Mouse (Mus musculus) ovary, postnatal 10 days (tissue): ENCODE measurements around the gene Atg5.

Experiments used
- DNase-seq: peaks from one replicate; pipeline ENCODE4 v3.0.0; 2022; ENCODE audit warnings: low spot score

Atg5 gene

DNA sequence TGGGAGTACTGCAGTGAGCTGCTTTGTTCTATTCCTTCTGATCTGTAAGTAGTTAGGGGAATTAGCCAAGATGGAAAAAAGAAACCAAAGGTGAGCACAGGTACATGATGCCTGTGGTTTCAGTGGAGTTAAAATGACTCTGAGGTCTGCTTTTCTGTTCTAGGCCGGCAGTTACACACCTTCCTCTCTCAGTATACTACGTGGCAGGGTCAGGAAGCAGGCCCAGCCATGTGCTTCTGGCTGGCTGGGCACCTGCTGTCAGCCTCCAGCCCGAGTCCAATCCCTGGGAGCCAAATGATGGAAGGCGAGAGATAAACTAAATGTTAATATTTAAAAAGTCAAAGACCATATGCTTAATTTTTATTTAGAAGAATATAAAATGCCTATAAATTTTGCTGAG lies 85.3 kb downstream of the Atg5 start:
- DNase-seq, result no peak

DNA sequence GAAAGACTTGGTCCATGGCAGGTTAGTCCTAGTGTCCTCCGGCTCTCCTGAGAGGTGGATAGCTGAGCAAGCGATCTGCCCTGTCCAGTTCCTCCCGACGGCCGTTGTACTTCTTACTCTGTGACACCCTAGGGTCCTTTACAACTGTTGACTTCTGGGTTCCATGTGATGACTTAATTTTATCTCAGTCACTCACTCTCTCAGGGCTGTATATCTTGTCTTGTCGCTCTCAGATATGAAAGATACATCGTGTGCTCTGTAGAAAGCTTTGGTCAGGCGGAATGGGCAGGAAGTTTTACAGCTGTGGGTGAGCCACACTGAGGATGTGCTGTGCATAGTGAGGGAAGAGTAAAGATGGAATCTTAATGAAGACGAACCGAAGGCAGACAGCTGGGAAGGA lies 86.2 kb downstream of the Atg5 start:
- DNase-seq, result no peak

DNA sequence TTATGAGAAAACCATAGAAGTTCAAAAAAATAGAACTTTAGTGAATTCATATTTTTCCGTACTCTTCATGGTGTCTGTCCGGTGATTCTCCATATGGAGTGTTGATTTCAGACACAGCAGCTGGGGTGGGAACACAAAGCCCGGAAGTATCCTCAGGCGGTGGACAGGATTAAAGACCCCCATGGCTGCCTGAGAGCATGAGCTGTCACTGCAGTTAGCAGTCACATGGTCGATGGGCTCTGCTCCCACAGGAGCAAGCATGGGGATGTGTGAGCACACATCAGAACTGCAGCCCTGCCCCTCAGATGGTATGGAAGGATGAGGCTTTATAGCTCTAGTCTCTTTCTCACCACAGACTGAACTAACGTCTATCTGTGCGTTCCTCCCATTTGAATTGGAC lies 87.1 kb downstream of the Atg5 start:
- DNase-seq, result no peak

DNA sequence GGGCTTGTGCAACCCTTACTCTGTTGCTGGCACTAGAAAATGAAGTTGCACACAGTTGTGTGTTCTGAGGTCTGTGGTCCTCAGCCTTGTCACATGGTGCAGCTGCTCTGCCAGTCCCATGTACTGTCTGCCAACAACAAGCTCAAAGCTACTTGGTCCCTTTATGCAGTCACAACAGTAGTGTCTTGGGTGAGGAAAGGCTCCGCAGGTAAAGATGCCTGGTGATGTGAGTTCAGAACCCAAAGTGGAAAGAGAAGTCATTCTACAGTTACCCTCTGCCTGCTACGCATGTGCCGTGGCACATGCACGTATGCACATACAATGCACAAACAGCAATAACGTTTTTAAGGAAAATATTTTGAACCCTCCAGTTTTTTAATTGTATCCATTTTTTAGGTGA lies 88.5 kb downstream of the Atg5 start:
- DNase-seq, result no peak

DNA sequence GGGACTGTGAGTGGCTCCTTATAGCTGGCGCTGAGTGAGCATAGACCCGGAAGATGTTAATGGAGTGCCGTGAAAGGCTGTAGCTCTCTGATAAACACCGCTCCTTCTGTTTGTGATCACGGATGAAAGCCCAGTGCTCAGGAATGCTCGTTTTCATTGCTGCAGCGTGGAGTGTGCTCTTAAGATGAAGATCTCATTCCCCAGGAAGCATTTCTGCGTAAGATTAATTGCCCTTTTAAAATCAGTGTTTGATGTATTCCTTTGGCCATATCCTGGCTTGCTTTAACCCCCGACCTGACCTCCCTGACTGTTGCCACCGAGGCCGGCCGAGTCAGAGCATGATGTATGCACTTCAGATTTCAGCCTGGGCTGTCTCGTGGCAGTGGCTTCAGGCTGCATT lies 89.2 kb downstream of the Atg5 start:
- no peak for DNase-seq

DNA sequence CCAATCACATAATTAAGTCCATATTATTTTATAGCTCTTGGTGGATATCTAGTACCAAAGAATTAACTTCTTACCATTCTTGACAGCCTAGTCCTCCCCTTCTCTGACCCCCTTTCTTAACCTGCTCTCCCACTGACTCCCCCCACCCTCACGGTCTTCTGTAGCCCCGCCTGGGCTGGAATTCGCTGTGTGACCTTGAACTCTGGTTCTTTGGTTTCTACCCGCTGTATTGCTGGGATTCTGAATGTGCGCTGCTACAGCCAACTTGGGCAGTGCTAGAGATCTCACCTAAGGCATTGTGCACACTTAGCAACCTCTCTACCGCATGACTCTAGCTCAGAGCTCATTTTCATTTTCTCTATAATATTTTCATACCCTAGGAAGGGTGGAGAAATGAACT lies 90.7 kb downstream of the Atg5 start:
- no peak for DNase-seq

DNA sequence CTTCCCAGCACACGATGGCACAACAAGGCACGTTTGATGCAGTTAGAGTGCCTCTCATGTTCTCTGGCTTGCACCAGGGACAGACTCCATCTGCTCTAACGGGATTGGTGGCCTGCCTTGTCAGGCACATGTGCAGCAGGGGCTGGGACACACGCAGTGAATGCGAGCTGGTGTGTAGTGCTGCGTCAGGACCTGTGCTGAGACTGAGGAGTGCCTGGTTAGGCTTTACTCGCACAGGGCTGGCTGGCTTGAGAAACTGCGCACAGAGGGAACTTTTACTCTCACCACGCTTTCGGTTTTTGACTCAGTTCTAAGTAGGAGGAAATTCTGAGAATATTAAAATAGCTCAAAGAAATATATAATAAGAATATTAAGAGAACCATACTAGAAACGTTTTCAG lies 92.5 kb downstream of the Atg5 start:
- no peak for DNase-seq

DNA sequence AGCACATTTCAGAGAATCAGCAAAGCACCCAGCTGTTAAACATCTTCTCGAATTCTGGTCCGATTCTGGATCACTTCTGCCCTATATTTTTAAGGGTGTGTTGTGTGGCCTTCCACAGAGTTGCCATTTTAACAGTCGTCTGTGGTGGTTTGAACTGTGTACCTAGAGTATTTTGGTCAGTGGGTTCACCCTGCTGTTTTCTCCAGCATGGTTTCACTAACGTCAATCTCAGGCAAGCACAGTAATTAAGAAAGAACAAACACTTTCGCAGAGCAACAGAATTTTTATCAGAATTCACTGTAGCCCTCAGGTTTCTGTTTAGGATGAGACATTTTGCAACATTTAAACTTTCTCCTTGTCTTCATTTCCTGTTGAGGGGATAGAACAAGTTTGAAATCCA lies 94.3 kb downstream of the Atg5 start:
- no peak for DNase-seq

DNA sequence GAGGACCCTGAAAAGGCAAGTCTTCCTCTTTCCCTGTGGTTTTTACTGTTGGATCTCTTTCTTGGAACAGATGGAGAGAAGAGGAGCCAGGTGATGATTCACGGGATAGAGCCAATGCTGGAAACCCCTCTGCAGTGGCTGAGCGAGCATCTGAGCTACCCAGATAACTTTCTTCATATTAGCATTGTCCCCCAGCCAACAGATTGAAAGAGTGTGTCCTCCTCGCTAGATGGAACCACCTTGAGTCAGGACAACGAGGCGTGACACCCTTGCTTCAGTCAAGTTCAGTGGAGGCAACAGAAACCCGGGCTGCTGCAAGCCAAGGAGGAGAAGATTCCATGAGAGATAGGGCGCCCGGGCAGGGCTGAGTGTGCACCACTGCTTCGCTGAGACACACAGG lies 94.7 kb downstream of the Atg5 start:
- no peak for DNase-seq

DNA sequence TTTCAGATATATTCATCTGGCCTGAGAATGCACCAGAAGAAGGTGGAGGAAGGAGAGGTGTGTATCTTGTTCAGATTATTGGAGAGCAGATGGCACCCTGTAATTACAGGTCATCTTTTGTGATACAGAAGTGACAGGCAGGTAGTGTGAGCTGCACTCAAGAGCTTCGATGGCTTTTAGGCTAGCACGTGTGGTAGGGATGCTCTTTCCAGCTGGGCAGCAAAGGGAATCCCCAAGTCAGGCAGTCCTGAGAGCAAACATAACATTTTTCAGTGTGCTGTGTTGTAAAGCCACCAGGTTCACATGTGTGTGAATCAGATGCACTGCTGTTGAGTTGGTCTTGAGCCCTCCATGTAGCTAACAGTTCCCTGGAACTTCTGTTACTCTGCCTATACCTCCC lies 98.0 kb downstream of the Atg5 start:
- no peak for DNase-seq

DNA sequence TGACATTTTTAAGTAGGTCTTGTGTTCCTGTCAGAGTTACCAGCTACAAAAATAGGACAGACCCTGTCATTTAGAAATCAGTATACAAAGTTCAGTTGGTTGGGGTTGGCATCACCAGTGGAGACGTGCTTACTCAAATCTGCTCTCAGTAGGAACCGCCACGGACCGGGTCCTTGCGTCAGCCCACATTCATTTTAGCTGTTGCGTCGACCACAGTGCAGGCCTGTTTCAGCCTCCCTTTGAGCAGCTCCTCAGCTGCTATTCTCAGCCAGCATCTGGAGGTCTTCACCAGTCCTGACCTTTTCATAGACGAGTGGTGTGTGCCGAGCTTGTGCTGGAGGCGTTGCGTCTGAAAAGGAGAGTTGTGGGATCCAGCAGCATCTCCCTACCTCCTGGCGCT lies 98.9 kb downstream of the Atg5 start:
- DNase-seq, result no peak

DNA sequence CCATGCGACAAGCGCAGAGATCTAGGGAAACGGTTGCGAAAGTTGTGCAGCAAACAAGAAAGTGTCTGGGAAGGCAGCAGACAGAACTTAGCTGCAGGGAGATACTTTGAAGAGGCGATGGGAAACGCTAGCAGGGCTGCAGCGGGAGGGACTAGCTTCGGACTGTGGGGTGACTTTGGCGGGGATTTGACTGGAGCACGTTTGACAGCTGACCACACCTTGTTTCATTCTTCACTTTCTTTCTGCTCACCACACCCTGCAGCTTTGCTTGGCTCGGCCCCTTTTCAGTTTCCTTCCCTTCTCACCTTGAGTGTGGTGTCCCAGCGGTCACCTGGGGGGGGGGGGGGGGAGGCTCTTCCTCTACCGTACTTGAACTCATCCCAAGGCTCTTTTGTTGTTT lies 100.4 kb downstream of the Atg5 start:
- no peak for DNase-seq

DNA sequence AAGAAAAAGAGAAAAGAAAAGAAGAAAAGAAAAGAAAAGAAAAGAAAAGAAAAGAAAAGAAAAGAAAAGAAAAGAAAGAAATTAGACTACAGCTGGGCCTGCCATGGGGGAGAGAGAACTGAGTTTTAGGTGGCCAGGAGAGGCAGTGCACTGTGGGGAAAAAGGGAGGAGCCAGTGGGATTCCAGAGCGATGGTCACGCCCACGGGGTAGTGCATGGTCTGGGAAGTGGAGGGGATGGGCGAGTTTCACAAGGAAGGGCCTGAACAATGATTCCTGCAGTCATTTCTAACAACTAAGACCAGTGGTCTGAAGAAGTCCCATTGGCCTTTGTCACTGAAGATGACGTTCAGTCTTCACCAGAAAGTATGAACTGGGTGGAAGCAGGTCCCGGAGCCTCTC lies 102.5 kb downstream of the Atg5 start:
- DNase-seq, result no peak

DNA sequence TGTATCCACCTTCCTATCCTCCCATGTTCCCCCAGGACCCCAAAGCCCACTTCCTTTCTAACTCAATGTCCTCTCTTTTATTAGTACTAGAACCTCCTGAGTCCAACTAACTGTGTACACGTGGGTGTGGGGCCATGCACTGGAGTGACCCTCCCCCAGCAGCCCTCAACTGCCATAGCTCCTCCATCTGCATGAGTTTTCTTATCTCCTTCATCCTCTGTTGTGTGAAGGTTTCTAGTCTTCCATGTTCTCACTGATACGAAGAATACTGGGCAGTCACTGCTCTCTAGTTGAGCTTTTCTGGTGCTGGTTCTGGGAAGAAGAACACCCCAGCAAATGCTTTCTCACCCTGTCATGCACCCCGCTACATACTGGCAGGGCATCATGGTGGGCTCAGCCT lies 104.1 kb downstream of the Atg5 start:
- no peak for DNase-seq

DNA sequence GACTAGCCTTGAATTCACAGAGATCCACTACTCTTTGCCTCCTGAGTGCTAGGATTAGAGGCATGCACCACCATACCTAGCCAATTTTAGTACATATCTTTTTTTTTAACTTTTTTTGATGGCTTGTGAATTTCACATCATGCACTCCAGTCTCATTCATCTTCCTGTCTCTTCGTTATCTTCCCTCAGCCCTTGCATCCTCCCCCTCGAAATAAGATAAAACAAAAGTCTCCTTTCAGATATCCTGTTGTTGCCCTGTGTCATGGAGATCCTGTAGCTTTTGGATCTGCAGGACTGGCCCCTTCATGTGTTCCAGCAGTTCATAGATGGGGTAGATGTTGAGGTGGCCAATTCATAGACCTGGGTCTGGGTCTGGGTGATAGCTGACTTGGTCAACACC lies 106.5 kb downstream of the Atg5 start:
- DNase-seq, result no peak

DNA sequence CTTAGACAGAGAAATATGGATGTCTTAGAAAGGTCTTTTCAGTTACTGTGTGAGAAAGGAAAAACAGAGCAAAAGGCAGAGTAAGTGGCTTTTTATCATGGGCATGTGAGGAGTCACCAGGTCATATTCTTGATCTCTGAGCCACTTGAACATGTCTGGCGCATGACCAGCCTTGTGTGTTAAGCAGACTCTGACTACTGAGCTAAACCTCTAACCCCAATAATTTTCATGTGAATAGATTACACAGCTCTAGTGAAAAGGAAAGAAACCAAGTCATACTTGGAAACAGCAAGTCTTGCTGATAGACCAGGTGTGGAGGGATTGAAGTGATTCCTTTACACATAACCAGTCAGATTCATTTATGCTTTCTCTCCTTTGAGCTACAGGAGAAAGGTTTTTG lies 107.3 kb downstream of the Atg5 start:
- no peak for DNase-seq

DNA sequence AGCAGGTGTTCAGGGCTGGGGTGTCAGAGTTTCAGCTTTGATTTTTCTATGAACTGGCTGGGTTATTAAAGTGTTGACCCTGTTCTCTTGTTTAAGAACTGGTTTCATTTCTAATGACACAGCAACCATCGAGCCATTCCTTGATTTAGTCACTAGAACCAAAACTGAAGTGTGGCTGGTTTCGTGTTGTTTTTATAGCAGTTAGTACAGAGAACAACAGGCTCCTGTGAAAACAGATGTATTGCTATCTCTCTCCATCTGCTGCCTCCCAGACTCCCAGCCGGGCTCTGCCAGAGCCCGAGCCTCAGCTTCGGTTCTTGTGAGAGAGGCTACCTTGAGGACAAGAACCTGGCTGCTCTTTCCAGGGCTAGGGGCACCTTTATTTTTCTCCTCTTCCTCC lies 109.7 kb downstream of the Atg5 start:
- no peak for DNase-seq

DNA sequence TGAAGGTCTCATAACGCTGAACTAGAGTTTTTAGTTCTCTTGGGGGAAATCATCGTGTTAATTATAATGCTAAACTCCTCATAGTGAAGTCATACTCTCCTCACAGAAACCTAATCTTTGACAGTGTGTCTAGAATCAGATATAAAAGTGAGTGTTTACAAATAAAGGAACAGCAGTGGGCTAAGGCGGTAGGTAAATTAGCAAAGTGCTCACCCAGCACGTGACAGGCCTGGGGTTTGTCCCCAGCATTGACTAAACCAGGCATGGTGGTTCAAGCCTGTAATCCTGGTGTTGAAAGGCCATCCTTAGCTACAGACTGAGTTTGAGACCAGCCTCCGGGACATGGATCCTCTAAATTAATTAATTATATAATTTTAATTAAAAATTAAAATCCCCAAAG lies 110.2 kb downstream of the Atg5 start:
- DNase-seq, result no peak

DNA sequence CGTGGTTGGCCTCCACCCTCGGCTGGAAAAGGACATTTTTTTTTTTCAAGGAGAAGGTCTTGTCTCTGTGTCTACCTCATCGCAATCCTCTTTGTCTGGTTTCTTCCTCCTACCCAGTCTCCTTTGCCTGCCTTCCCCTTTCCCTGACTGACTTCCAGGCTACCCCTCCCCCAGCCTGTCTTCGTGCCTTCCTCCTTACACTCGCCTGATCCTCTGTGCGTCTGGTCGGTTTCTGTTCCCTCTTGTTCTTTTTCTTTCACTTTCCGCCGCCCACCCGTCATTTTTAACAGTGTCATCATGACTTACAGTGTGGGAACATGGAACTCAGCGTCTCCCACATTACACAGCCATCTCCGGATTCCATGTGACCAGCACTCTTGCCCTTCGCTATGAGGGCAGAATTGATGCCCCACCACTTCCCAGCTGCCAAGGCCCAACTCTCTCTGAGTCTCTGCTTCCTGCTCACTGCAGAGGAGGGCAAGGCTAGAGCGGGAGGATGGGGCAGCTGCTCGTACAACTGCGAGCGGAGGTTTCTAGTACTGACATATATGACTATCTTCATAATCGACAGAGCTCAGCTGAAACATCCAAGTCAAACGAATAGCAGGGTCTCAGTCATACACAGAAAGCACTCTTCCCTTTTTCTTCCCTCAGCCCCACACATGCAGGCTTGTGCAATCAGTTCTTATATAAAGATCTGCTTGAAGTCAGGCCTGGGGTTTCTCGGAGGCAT lies 112.5 kb downstream of the Atg5 start:
- DNase-seq, result no peak

DNA sequence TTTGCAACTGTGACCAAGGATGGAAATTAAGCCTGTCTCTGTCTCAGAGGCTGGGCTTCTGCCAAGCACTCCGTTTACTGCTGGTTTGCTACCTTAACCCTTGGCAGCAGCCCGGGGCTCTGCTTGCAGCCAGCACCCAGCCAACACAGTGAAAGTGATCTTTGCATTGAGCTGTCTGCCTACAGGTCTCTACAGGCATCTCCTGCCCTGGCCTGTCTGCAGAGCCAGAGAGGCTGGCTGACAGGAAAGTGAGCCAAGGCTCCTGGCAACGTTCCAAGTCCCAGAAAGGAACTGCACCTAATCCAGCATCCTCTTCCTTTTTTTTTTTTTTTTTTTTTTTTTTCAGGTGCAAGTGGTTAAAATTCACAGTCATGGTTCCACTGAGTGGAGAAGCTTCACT lies 113.2 kb downstream of the Atg5 start:
- no peak for DNase-seq

DNA sequence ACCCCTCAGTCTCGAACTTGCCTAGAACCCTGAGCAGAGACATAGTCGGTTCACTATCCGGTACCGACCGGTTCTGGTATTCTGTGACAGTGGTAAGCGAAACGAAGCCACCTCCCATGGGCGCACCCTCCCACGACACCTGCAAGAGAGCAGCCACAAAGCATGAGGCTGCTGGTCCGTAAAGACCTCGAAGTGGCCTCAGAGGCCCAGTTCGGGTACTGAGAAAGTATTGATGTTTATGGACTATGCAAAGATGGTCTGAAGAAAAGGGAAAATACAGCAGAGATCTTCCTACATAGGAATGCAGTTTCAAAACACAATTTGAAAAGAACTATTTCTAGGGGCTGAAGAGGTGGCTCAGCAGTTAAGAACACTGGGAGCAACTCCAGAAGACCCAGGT lies 113.8 kb downstream of the Atg5 start:
- no peak for DNase-seq

DNA sequence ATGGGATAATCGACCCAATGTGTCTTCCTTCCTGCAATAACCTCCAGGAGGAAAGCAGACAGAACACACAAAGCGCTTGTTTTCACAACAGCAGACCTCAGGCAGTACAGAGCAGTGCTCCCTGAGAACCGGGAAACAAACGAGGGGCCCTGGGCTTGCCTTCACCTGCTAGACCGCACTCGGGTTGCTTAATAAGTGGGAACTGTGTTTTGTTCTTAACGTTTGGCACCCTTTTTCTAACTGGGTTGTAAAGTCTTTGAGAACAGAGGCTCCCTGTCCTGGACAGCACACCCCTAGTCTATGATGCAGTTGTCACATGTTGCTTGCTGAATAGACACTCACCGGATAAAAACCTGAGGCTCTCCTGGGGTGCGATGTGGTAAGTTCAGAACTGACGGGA lies 115.1 kb downstream of the Atg5 start:
- DNase-seq, result no peak

DNA sequence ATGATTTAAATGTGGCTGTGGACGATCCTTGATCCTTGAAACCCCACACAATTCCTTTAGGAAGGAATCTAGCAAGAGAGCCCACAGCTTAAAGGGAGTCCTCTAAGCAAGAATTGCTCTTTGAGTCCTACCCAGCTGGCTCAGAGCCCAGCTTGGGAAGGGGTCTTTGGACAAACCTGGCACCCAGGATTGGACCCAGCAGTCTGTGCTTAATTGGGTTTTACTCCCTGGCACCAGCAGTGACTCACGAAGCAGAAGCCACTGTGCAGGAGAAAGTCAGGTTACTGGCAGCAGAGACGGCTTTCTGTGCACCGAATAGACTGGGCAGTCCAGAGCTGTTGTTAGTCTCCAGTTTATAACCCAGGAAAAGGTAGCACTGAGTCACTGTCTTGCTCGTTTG lies 117.1 kb downstream of the Atg5 start:
- DNase-seq, result no peak

DNA sequence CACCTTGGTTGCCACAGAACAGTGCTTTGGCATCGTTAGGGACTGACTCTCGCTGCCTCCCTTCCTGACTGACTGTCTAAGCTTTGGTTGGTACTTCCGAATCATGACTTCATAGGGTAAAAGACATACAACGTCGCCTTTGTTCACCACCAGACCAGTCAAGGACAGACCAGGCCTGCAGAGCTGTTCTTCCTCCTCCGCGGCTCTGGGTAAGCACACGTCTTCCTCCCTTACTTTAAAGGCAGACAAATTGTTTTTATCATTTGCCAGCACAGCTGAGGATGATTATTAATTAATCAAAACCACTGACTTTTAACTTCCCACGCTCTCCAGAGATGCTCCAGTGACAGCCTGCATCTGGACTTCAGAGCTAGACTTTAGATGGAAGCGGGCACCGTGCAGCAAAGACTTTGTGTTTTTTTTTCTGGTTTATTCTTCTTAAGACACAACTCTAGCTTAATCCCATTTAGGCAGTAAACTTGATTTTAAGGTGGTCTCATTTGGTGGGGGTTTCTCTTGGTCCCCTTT lies 120.6 kb downstream of the Atg5 start:
- no peak for DNase-seq

DNA sequence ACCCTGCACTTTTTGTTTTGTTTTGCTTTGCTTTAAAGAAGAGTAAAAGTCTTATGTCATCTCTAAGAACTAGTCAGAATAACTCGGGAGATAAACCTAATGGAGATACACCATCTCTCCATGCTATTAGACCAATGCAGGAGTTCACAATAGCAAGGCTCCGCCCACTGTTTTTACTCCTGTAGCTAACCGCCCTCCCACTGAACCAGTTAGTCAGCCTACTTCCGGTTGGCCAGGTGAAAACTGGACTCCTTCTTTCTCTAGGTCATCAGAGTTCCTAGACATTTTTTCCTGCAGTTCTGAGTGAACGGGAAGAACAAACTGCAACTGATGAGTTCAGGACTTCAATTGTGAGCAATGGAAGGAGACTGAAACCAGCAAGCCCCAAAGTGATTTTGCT lies 122.1 kb downstream of the Atg5 start:
- DNase-seq, result no peak
